Mouse (Mus musculus) midbrain, postnatal 0 days (tissue): ENCODE data around the gene Kcnj6. TPM values are rescaled to one million over a fixed set of nuclear protein-coding genes. Genes with fewer than 3 reads are reported as not detected.

Experiments
- ATAC-seq: fragments of 200-750 bp; cut with Nextera tagmentation; 2 replicates; pipeline ENCODE4 v1.8.0; 2017; ENCODE audit warnings: moderate number of reproducible peaks, mild to moderate bottlenecking, moderate TSS enrichment, moderate library complexity; ENCODE audit not compliant: low FRiP score
- DNase-seq: peaks from one replicate; pipeline ENCODE4 v3.0.0-alpha.2; 2015; ENCODE audit warnings: low spot score
- H3K27ac ChIP-seq: fragments of 300-500 bp; sonication (generic); 2 replicates; pipeline ENCODE4 v1.5.1; 2014; ENCODE audit warnings: low read depth, mild to moderate bottlenecking, low read length, mixed read lengths
- H3K27me3 ChIP-seq: fragments of 300-500 bp; sonication (generic); 2 replicates; pipeline ENCODE4 v1.6.1; 2014; ENCODE audit warnings: low read length, control low read depth, mixed read lengths; ENCODE audit not compliant: insufficient read depth
- H3K36me3 ChIP-seq: fragments of 300-500 bp; sonication (generic); 2 replicates; pipeline ENCODE4 v1.6.1; 2014; ENCODE audit warnings: low read length, control low read depth, mixed read lengths; ENCODE audit not compliant: insufficient read depth
- H3K4me1 ChIP-seq: fragments of 300-500 bp; sonication (generic); 2 replicates; pipeline ENCODE4 v1.6.1; 2014; ENCODE audit warnings: mild to moderate bottlenecking, control low read depth, antibody characterized with exemption, low read length, mixed read lengths; ENCODE audit not compliant: insufficient read depth
- H3K4me2 ChIP-seq: fragments of 300-500 bp; sonication (generic); 2 replicates; pipeline ENCODE4 v1.6.1; 2014; ENCODE audit warnings: low read depth, mild to moderate bottlenecking, low read length, mixed read lengths; ENCODE audit not compliant: poor library complexity, severe bottlenecking
- H3K4me3 ChIP-seq: fragments of 300-500 bp; sonication (generic); 2 replicates; pipeline ENCODE4 v1.5.1; 2014; ENCODE audit warnings: low read depth, mild to moderate bottlenecking, low read length, moderate library complexity
- H3K9ac ChIP-seq: fragments of 300-500 bp; sonication (generic); replicated peaks from 2 replicates; pipeline ENCODE4 v1.6.1; 2014; ENCODE audit warnings: mild to moderate bottlenecking, low read length, moderate library complexity, mixed read lengths; ENCODE audit not compliant: poor library complexity, severe bottlenecking
- H3K9me3 ChIP-seq: fragments of 300-500 bp; sonication (generic); 2 replicates; pipeline ENCODE4 v1.6.1; 2016; ENCODE audit warnings: low read length, control low read depth
- CTCF ChIP-seq: IDR thresholded peaks from 2 replicates; pipeline ENCODE4 v1.5.1; 2016; ENCODE audit warnings: antibody characterized with exemption, mild to moderate bottlenecking
- WGBS: fragments of 180-500 bp; shearing (Covaris S2); extraction: QIAGEN DNeasy Blood & Tissue Kit; methylation state at CpG from one replicate; pipeline ENCODE4 v1.1.7; 2014; 5-methylcytosine and 5-hydroxymethylcytosine counted together
- polyA plus RNA-seq: library from polyadenylated mRNA; unstranded; fragments of >200 nt; fragmentation: Nextera tagmentation; extraction: Ambion mirVana; gene quantifications from 2 replicates; pipeline ENCODE4 v1.2.1, GENCODE M21; 2015
- total RNA-seq: library from RNA; depleted of rRNA; stranded (reverse); fragments of >200 nt; gene quantifications from 2 replicates; pipeline ENCODE4 v1.2.3, GENCODE M21; 2014

Gene Kcnj6
- total and polyA plus RNA-seq, 2 experiments from 2014 or later, result 3.2 to 12.9 TPM

- DNase-seq (no peak), ATAC-seq (no peak)
- no peak overlapping the region for H3K4me3 ChIP-seq
- no peaks in the 10 kb centered on the region for H3K4me1 ChIP-seq
- H3K9ac ChIP-seq, result no peak overlapping the region
- no peak for TF ChIP-seq CTCF
- no peaks in the 10 kb centered on the region for H3K27me3 ChIP-seq
- no peak overlapping the region for H3K4me2 ChIP-seq
- 88% methylated on average over 2 of the region's 2 CpGs for WGBS
- no peaks in the 10 kb centered on the region for H3K9me3 ChIP-seq
- no peak overlapping the region for H3K27ac ChIP-seq
- H3K36me3 ChIP-seq, result no peaks in the 10 kb centered on the region
Measured at GRCm38 (mm10) chr16:94980374-94980773, 17.1 kb downstream of the Kcnj6 start.

DNA sequence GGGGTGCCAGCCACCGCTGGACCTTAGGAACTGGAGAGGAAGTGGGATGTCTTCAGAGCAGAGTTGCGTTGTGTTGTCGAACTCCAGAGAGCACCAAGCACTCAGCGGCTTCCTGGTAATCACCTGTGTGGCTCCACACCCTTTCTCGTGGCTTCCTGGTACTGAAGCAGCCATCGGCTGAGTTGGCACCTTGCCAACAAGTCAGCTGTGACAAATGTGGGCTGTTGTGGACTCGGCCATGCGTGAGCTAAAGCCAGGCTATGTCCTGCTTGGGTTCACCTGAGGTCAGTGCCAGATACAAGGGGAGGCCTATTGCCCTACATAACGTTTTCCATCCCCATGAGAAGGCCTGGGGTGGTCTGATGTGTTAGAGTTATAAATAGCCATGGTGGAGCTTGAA, 18.0 kb downstream of the Kcnj6 start:
- Histone ChIP-seq H3K4me1 (no peaks in the 10 kb centered on the region), H3K36me3 (no peaks in the 10 kb centered on the region), H3K4me3 (no peak overlapping the region), H3K9me3 (no peaks in the 10 kb centered on the region), H3K9ac (no peak overlapping the region), H3K27me3 (no peaks in the 10 kb centered on the region), H3K27ac (no peak overlapping the region), H3K4me2 (no peak overlapping the region)
- TF ChIP-seq CTCF, result no peak
- ATAC-seq, result no peak
- no peak for DNase-seq
- WGBS, result 71% methylated on average over 9 of the region's 9 CpGs

GRCm38 (mm10) chr16:94972080-94972855, 25.2 kb downstream of the Kcnj6 start:
- H3K36me3 ChIP-seq, result no peaks in the 10 kb centered on the region
- no peak overlapping the region for H3K27ac ChIP-seq
- no peak for TF ChIP-seq CTCF
- H3K4me1 ChIP-seq, result 0 out of 2 replicates have a peak, but pooled peaks cover 3% of the 10 kb centered on the region
- H3K27me3 ChIP-seq, result no peaks in the 10 kb centered on the region; the same call in 1 of the 2 replicates
- no peak overlapping the region for H3K4me3 ChIP-seq
- no peak overlapping the region for H3K4me2 ChIP-seq
- H3K9me3 ChIP-seq, result no peaks in the 10 kb centered on the region
- 39% methylated on average over 14 of the region's 14 CpGs for WGBS
- ATAC-seq, result no peak
- no peak for DNase-seq
- H3K9ac ChIP-seq, result no peak overlapping the region

GRCm38 (mm10) chr16:94968941-94969340, 28.6 kb downstream of the Kcnj6 start:
- Histone ChIP-seq H3K4me1 (0 out of 2 replicates have a peak, but pooled peaks cover 3% of the 10 kb centered on the region), H3K4me2 (no peak overlapping the region), H3K27ac (no peak overlapping the region), H3K9me3 (no peaks in the 10 kb centered on the region), H3K27me3 (no peaks in the 10 kb centered on the region; the same call in 1 of the 2 replicates), H3K9ac (no peak overlapping the region), H3K36me3 (no peaks in the 10 kb centered on the region), H3K4me3 (no peak overlapping the region)
- no peak for TF ChIP-seq CTCF
- ATAC-seq (no peak), DNase-seq (peak; percentile 42)
- WGBS, result 81% methylated on average over 6 of the region's 6 CpGs

DNA sequence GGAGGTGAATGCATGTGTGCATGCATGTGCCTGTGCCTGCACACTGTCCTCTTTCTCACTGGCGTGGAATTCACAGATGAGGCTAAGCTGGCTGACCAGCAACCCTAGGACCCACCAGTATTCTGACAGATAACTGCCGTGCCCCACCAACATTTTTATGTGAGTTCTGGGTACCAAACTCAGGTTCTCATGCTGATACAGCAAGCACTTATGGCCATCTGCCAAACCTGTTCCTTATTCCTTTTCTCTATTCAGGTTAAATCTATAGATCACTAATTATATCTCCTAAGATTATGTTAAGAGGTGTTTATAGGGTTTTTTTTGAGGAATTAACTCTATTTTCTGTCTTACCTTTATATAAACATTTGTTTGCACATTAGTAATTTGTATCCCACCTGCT, 29.0 kb downstream of the Kcnj6 start:
- H3K36me3 ChIP-seq, result no peaks in the 10 kb centered on the region
- H3K27ac ChIP-seq, result no peak overlapping the region
- no peak overlapping the region for H3K4me3 ChIP-seq
- TF ChIP-seq CTCF, result no peak
- DNase-seq (no peak), ATAC-seq (no peak)
- H3K27me3 ChIP-seq, result no peaks in the 10 kb centered on the region; the same call in 1 of the 2 replicates
- no peak overlapping the region for H3K9ac ChIP-seq
- 0 out of 2 replicates have a peak, but pooled peaks cover 3% of the 10 kb centered on the region for H3K4me1 ChIP-seq
- 90% methylated on average over 2 of the region's 2 CpGs for WGBS
- no peaks in the 10 kb centered on the region for H3K9me3 ChIP-seq
- H3K4me2 ChIP-seq, result no peak overlapping the region

DNA sequence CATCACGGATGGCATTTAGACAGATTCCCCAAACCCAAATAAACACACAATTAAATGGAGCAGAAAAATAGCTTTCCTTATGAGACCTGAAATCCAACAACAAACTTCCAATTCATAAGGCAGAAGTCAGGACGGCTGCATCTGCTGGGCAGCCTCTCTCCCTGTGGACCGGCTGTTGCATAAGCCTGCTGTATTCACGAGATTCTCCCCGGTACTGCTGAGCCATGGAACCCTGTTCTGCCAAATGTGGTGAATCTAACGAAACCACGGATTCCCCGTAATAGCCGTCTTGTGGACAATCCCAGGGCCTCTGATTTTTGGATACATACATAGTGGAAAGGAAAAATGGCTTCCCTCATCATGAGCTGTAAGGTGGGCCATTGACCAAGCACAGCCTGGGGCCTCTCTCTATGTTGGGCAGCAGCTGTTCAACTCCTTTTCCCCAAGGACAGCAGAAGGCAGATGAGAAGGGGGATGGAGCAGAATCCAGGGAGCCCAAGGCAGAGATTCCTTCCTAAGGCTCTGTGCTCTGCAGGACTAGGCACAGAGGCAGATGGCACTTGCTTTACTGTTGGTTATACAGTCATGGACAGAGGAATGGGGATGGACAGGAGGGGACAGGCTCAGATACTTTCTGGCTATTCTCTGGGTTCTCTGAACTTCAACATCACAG, 40.2 kb downstream of the Kcnj6 start:
- no peak overlapping the region for H3K4me2 ChIP-seq
- no peaks in the 10 kb centered on the region for H3K27me3 ChIP-seq
- H3K9ac ChIP-seq, result no peak overlapping the region
- WGBS, result 84% methylated on average over 9 of the region's 9 CpGs
- H3K4me3 ChIP-seq, result no peak overlapping the region
- H3K9me3 ChIP-seq, result no peaks in the 10 kb centered on the region
- no peak overlapping the region for H3K27ac ChIP-seq
- ATAC-seq (no peak), DNase-seq (peak; percentile 48)
- H3K4me1 ChIP-seq, result no peaks in the 10 kb centered on the region
- H3K36me3 ChIP-seq, result no peaks in the 10 kb centered on the region
- no peak for TF ChIP-seq CTCF
